Mouse (Mus musculus) cerebellum, adult 9-11 months (tissue): ENCODE measurements around the gene Map3k12.
A peak's percentile ranks its signal among the peaks of the same experiment; 100 is the strongest.

Experiments
- DNase-seq: peaks from one replicate; pipeline ENCODE4 v3.0.0; 2022

Map3k12 gene

GRCm38 (mm10) chr15:102519211-102520141, 2.6 kb upstream of the Map3k12 start:
- DNase-seq: peak; percentile 41

DNA sequence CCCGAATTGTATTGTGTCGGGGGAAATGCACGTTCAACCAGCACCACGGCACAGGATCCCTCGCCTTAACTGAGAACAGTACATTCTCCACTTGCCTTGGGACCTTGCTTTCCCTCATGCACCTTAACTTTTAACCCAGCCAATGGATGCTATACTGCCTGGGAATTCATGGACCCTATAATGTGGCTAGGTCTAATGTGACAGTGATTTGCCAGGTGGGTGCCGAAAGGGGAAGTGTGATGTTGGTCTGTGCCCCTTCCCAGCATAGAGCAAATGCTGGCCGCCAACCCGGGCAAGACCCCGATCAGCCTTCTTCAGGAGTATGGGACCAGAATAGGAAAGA, 2.0 kb upstream of the Map3k12 start:
- no peak for DNase-seq

DNA sequence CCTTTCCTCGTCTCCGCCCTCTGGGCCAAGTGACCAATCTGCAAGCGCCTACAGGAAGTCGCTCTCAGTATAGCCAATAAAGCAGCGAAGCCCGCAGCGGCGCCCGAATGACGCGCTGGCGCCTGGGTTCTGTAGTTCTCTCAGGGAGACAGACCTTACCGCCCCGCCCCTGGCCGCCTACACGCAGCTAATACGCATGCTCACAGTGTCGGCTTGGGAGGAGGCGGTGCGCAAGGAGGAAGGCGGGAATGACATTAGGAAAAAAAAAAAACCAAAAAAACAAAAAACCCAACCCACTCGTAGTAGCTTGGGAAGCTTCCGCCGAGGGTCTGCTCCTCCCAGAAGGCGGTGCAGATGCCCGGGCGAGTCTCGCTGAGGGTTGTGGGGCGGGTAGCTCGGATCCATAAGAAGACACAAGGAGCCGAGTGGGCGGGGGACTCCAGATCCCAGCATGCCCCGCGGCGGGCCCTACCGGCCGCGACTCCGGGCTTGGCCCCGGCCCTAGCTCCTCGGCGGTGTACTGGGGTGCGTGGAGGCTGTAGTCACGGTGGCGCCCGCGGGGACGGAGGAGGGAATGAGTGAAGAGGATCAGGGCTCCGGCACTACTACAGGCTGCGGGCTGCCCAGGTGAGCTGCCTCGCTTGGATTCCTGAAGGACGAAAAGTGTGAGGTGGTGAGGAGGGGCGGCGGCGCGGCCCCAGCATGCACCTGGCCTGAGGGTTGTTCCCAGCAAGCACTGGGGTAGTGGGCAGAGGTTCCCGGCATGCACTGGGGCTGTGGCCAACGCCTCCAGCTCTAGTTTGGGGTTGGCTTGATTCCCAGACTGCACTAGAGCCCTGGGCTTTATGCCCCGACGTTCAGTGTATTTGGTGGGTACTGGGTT, 1.4 kb upstream of the Map3k12 start, which contains the start of gene Tarbp2:
TSS of gene Tarbp2 (plus strand) at position 217 of the 883 bp plus-strand sequence.
- DNase-seq: peak; percentile 100

DNA sequence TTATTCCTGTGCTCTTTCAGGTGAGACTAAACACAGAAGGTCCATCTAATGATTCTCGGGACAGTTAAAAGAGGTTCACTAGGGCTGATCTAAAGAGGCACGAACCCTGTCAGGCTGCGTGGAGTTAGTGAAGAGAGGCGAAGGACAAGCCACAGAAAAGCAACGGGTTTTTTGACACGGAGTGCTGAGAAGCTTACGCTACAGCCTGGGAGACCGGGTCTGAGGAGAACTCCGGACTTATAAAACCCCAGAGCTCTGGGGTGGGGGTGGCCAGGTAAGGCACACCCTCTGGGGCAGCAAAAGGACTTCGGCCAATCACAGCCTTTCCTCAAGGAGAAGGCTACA, 739 bp upstream of the Map3k12 start:
- no peak for DNase-seq

- DNase-seq: no peak
Observed at GRCm38 (mm10) chr15:102516293-102516692, 571 bp downstream of the Map3k12 start.

- DNase-seq: peak; percentile 80
Observed at GRCm38 (mm10) chr15:102515791-102516190, 1.1 kb downstream of the Map3k12 start.

DNA sequence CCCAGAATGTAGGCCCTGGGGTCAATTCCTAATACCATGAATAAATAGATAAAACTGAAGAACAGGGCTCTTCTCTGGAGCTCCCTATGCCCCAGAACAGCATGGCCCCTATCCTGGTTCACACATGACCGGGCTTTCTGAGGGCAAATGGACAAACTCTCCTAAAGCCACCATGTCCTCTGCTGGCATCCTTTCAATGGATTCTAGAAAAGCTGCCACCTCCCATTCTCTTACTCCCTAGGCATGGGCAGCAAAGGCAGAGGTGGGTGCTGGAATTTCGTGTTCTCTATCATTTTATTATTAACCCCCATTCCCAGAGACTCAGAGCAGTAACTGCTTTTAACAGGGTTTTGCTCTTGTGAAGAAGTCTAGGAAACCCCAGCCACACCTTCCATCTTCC, 1.6 kb downstream of the Map3k12 start:
- peak; percentile 56 for DNase-seq

DNA sequence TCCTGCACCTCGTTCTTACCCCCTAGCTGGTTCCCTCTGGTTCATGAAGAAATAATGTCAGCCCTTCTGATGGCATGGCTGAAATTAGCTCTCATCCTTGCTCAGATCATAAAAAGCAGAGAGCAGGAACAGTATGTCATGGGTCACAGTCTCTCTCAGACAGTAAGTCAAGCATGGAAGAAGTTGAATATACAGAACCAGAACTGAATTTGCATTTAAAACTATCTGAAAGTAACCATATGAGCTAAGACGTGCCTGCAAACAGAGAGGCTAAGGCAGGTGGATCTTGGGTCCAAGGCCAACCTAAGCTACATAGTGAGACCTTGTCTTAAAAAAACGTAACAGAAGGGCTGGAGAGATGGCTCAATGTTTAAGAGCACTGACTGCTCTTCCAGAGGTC, 3.9 kb downstream of the Map3k12 start:
- DNase-seq: no peak

DNA sequence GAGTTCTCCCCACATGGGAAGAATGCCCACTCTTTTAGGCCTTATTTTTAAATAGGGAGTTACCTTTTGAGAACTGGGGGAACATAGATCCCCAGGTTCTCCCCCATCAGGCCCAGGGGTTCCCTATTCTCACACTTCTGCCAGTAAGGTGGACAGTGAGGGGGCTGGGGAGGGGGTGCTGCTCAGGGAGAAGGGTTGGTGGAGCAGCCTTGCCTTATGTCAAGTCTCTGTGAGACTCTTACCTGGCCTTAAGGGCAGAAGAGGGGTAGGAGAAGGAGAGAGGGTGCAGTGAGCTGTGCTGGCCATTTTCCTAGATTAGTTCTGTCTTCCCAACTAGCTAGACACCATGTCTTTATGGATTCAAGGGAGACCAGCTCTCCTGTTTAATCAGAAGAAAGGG, 4.4 kb downstream of the Map3k12 start:
- DNase-seq: no peak

DNA sequence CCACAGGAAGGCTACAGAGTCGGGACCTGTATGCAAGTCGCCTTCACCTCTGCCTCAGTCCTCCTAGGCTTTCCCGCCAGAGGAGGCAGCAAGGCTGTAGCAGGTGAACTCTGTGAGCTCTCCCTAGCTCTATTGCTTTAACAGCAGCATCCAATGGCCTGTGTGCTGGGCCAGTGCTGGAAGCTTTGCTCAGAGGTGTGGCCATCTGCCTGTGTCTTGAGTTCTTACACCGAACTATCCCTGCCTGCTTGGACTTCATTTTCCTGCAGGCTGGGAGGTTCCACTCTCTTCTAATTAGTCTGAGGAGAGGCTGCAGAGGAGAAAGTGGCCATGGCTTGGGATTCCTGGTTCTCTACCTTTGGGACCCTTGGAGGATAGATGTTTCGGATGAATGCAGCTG, 4.9 kb downstream of the Map3k12 start:
- peak; percentile 51 for DNase-seq

DNA sequence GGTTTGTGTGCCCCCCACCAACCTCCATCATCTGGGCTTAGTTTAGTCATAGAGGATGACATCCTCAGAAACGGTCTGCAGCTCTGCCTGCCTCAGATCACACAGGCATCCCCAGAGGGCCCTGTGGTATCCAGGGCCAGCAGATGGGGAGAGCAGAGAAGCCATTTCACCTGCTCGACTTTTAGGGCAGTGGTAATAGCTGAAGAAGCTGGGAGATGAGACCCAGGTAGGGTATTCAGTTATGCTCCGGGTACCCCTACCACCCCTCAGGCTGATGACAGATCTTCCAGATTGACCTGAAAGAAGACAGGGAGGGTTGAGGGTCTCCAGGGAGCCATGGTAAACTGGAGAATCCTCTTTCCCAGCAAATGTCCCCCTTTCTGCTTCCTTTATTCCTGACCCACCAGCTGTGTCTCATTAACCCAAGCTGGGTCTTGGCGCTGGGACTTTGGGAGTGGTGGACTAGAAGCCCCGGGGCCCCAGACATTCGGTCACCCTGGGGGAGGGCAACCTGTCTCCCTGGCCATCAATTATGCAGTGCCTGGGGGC, 5.5 kb downstream of the Map3k12 start:
- peak; percentile 47 for DNase-seq

GRCm38 (mm10) chr15:102510590-102511284, 6.1 kb downstream of the Map3k12 start:
- peak; percentile 86 for DNase-seq

- DNase-seq: no peak
Observed at GRCm38 (mm10) chr15:102510110-102510509, 6.8 kb downstream of the Map3k12 start.

GRCm38 (mm10) chr15:102508336-102508735, 8.5 kb downstream of the Map3k12 start:
- no peak for DNase-seq

DNA sequence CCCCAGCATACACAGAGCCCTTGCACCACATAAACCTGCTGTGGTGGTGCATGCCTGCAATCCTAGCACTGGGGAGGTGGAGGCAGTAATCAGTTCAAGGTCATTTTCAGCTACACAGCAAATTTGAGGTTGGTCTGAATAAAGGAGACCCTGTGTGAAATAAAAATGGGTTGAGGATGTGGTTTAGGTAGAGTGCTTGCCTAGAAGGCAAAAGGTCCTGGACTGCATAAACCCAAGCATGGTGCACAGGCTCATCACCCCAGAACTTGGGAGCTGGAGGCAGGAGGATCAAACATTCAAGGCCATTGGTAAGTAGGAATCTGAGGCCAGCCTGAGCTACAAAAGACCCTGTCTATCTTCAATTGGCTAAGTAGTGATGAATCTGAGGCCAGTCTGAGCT, 9.3 kb downstream of the Map3k12 start:
- no peak for DNase-seq

DNA sequence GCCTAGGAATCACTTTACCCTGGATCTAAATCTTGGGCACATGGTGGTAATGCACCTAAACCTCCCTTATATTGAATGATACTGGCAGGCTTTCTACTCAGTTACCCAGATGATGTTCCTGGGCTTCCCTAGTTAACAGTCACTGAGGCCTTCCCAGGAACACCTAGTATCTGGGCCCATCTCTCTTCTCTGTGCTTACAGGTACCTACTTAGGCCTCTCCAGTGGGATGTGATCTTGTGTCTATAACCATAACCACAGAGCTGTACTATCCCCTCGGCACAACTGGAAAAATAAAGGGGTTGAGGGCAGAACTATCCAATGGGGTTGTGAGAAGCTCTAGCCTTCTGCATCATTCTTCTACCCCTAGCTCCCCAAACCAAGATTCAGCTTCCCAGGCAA, 10.0 kb downstream of the Map3k12 start:
- DNase-seq: no peak

GRCm38 (mm10) chr15:102506464-102506830, 10.4 kb downstream of the Map3k12 start:
- DNase-seq: no peak

GRCm38 (mm10) chr15:102505770-102506463, 10.9 kb downstream of the Map3k12 start:
- no peak for DNase-seq

GRCm38 (mm10) chr15:102505073-102505769, 11.6 kb downstream of the Map3k12 start:
- DNase-seq: peak; percentile 36

DNA sequence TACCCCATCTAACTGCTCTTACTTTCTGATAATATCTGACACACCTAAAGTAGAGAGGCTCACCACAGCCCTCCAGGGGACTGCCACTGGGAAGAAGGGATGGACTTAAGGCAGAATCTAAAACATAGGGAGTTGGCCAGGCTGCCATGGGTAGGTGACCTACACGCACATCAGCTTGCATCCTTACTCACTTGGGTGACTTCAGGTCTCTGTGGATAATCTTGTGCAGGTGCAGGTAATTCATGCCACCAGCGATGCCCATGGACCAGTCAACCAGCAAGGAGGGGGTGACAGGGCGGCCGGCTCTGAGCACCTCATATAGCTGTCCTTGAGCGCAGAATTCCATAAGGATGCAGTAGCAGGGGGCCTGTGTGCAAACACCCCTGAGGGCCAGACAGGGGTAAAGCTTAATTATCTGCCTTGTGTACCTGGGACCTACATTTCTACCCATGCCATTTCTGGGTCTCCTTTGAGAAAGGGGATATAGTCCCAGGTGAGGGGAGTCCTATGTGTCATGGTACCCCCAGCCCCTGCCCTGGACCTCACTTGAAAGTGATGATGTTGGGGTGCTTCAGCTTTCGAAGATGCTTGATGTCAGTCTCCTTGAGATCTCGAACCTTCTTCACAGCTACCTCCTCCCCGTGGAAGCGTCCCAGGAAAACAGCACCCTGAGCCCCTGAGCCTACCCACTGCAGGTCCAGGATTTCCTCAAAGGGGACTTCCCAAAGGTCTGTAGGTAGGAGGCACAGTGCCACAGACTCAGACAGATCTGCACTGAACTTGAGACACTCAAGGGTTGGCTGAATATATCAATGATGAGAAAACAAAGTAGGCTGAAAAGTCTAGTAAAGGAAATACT, 12.7 kb downstream of the Map3k12 start:
- DNase-seq: peak; percentile 19

- no peak for DNase-seq
Observed at GRCm38 (mm10) chr15:102503447-102503846, 13.4 kb downstream of the Map3k12 start, which contains the start of gene Gm10337. TSS of gene Gm10337 (plus strand) at chr15:102503722.
